Mouse (Mus musculus): Measurements from ENCODE around the gene Snx22. TPM values are rescaled to one million over a fixed set of nuclear protein-coding genes. Genes with fewer than 3 reads are reported as not detected.

The Snx22 gene
- polyA plus RNA-seq, 1 experiment: 1.8 TPM

- peaks cover 12% of the 10 kb centered on the region for H3K36me3 ChIP-seq (ENCODE audit: control insufficient read depth, insufficient read depth)
- TF ChIP-seq USF1 (IDR thresholded peaks at IDR 0.05; ENCODE audit: low read depth) (no peak), MYOD1 (IDR thresholded peaks at IDR 0.05; ENCODE audit: control insufficient read depth in 1 of 3, insufficient read length in 2 of 3, low read depth in 2 of 3) (no peak), POLR2AphosphoS2 (IDR thresholded peaks at IDR 0.05; ENCODE audit: insufficient read length, low read depth) (no peak)
- no peaks in the 10 kb centered on the region for H3K79me2 ChIP-seq (ENCODE audit: control insufficient read depth, insufficient read depth)
- no peak overlapping the region for H3ac ChIP-seq (ENCODE audit: control insufficient read depth, insufficient read length)
- H3K4me2 ChIP-seq (ENCODE audit: low read depth): no peak overlapping the region
- H3K27me3 ChIP-seq (ENCODE audit: control insufficient read depth, insufficient read depth, insufficient read length): no peaks in the 10 kb centered on the region
- no peak overlapping the region for H3K4me3 ChIP-seq
Measured at GRCm38 (mm10) chr9:66039290-66039689, 30.2 kb downstream of the Snx22 start.

GRCm38 (mm10) chr9:66038581-66038980 lies 30.9 kb downstream of the Snx22 start:
- H3K79me2 ChIP-seq (ENCODE audit: control insufficient read depth, insufficient read depth): no peaks in the 10 kb centered on the region
- no peak overlapping the region for H3ac ChIP-seq (ENCODE audit: control insufficient read depth, insufficient read length)
- TF ChIP-seq E2F4 (IDR thresholded peaks at IDR 0.05; ENCODE audit: insufficient read depth): no peak
- no peak for TF ChIP-seq MYOG (IDR thresholded peaks at IDR 0.05; ENCODE audit: control insufficient read depth in 1 of 3, insufficient read depth in 1 of 3, insufficient read length in 2 of 3, low read depth in 2 of 3)
- no peak for TF ChIP-seq POLR2A (IDR thresholded peaks at IDR 0.05; ENCODE audit: insufficient read length, low read depth)
- no peak for TF ChIP-seq TCF12 (IDR thresholded peaks at IDR 0.05; ENCODE audit: insufficient read depth, poor library complexity, severe bottlenecking)
- no peak for TF ChIP-seq SRF (IDR thresholded peaks at IDR 0.05; ENCODE audit: control insufficient read depth, insufficient read length, low read depth)
- TF ChIP-seq USF1 (IDR thresholded peaks at IDR 0.05; ENCODE audit: low read depth): no peak
- no peak for TF ChIP-seq POLR2AphosphoS2 (IDR thresholded peaks at IDR 0.05; ENCODE audit: insufficient read length, low read depth)
- no peak for TF ChIP-seq CEBPB (IDR thresholded peaks at IDR 0.05; ENCODE audit: insufficient read depth, poor library complexity, severe bottlenecking)
- TF ChIP-seq MYOD1 (IDR thresholded peaks at IDR 0.05; ENCODE audit: control insufficient read depth in 1 of 3, insufficient read length in 2 of 3, low read depth in 2 of 3): no peak
- no peak for TF ChIP-seq MAX (IDR thresholded peaks at IDR 0.05; ENCODE audit: low read depth)
- no peak for TF ChIP-seq REST (IDR thresholded peaks at IDR 0.05; ENCODE audit: insufficient read depth, insufficient read length)
- no peak for TF ChIP-seq TCF3 (IDR thresholded peaks at IDR 0.05; ENCODE audit: insufficient read length, low read depth)
- peaks cover 15% of the 10 kb centered on the region for H3K36me3 ChIP-seq (ENCODE audit: control insufficient read depth, insufficient read depth)
- H3K4me3 ChIP-seq: no peak overlapping the region
- no peak overlapping the region for H3K4me2 ChIP-seq (ENCODE audit: low read depth)
- no peaks in the 10 kb centered on the region for H3K27me3 ChIP-seq (ENCODE audit: control insufficient read depth, insufficient read depth, insufficient read length)

- Histone ChIP-seq H3K4me2 (ENCODE audit: low read depth) (no peak overlapping the region), H3K36me3 (ENCODE audit: control insufficient read depth, insufficient read depth) (peaks cover 16% of the 10 kb centered on the region), H3K79me2 (ENCODE audit: control insufficient read depth, insufficient read depth) (no peaks in the 10 kb centered on the region), H3K27me3 (ENCODE audit: control insufficient read depth, insufficient read depth, insufficient read length) (no peaks in the 10 kb centered on the region), H3K4me3 (no peak overlapping the region), H3ac (ENCODE audit: control insufficient read depth, insufficient read length) (no peak overlapping the region)
- TF ChIP-seq E2F4 (IDR thresholded peaks at IDR 0.05; ENCODE audit: insufficient read depth) (no peak), MAX (IDR thresholded peaks at IDR 0.05; ENCODE audit: low read depth) (no peak), POLR2A (IDR thresholded peaks at IDR 0.05; ENCODE audit: insufficient read length, low read depth) (no peak), CEBPB (IDR thresholded peaks at IDR 0.05; ENCODE audit: insufficient read depth, poor library complexity, severe bottlenecking) (no peak), MYOD1 (IDR thresholded peaks at IDR 0.05; ENCODE audit: control insufficient read depth in 1 of 3, insufficient read length in 2 of 3, low read depth in 2 of 3) (no peak), TCF12 (IDR thresholded peaks at IDR 0.05; ENCODE audit: insufficient read depth, poor library complexity, severe bottlenecking) (no peak)
Measured at GRCm38 (mm10) chr9:66038082-66038481, 31.4 kb downstream of the Snx22 start.

- TF ChIP-seq POLR2AphosphoS2 (IDR thresholded peaks at IDR 0.05; ENCODE audit: insufficient read length, low read depth) (no peak), USF1 (IDR thresholded peaks at IDR 0.05; ENCODE audit: low read depth) (no peak), MAX (IDR thresholded peaks at IDR 0.05; ENCODE audit: low read depth) (no peak)
- no peak overlapping the region for H3K4me2 ChIP-seq (ENCODE audit: low read depth)
- peaks cover 4% of the 10 kb centered on the region for H3K36me3 ChIP-seq (ENCODE audit: control insufficient read depth, insufficient read depth)
- H3K79me2 ChIP-seq (ENCODE audit: control insufficient read depth, insufficient read depth): no peaks in the 10 kb centered on the region
- H3ac ChIP-seq (ENCODE audit: control insufficient read depth, insufficient read length): no peak overlapping the region
- H3K4me3 ChIP-seq: no peak overlapping the region
- no peaks in the 10 kb centered on the region for H3K27me3 ChIP-seq (ENCODE audit: control insufficient read depth, insufficient read depth, insufficient read length)
Measured at GRCm38 (mm10) chr9:66020601-66021000, 48.9 kb downstream of the Snx22 start.

Other genes with a start within 250 kb of the Snx22 start
- 11.1 TPM for gene Zfp609, start 242.2 kb downstream of the Snx22 start, polyA plus RNA-seq (2012; fragmentation: generic; extraction: Trizol)
- 29.0 TPM for gene Pclaf, start 179.5 kb downstream of the Snx22 start, polyA plus RNA-seq (2012; fragmentation: generic; extraction: Trizol)
- gene Trip4, start 160.9 kb downstream of the Snx22 start, polyA plus RNA-seq (2012; fragmentation: generic; extraction: Trizol): 9.0 TPM
- 6.8 TPM for gene Csnk1g1, start 160.8 kb downstream of the Snx22 start, polyA plus RNA-seq (2012; fragmentation: generic; extraction: Trizol)
- 651 TPM for gene Ppib, start 9.5 kb downstream of the Snx22 start, polyA plus RNA-seq (2012; fragmentation: generic; extraction: Trizol)
- 82.9 TPM for gene Snx1, start 56.9 kb upstream of the Snx22 start, polyA plus RNA-seq (2012; fragmentation: generic; extraction: Trizol)
- gene Ciao2a, start 56.9 kb upstream of the Snx22 start, polyA plus RNA-seq (2012; fragmentation: generic; extraction: Trizol): 42.4 TPM
- gene Dapk2, start 88.5 kb upstream of the Snx22 start, polyA plus RNA-seq (2012; fragmentation: generic; extraction: Trizol): 51.3 TPM

All from myocyte (in vitro differentiated cells).